Mouse (Mus musculus): Measurements from ENCODE around the gene Tbx5. TPM values are rescaled to one million over a fixed set of nuclear protein-coding genes. Genes with fewer than 3 reads are reported as not detected.
"Not testable (repeated sequence)": the region's sequence is repeated elsewhere in the genome, so short reads cannot be mapped to it uniquely, and the experiment has no call there.

Gene Tbx5
- polyA plus RNA-seq, 1 experiment from 2014 or later, result not detected

- ATAC-seq (no peak), DNase-seq (ENCODE audit: low read depth, low spot score) (no peak)
- POLR2A ChIA-PET, result no interaction called here
- in situ Hi-C loops (cut with MboI; ENCODE audit: low pct_unique_long_range_greater_than_20kb), result no loop called here
- CTCF ChIA-PET, result no interaction called here
- TF ChIP-seq CTCF (IDR thresholded peaks at IDR 0.05), result no peak
- H3K27me3 ChIP-seq, result peaks cover 5% of the 10 kb centered on the region
These were observed 60.6 kb downstream of the Tbx5 start for GRCm38 (mm10) chr5:119893060-119893459.

DNA sequence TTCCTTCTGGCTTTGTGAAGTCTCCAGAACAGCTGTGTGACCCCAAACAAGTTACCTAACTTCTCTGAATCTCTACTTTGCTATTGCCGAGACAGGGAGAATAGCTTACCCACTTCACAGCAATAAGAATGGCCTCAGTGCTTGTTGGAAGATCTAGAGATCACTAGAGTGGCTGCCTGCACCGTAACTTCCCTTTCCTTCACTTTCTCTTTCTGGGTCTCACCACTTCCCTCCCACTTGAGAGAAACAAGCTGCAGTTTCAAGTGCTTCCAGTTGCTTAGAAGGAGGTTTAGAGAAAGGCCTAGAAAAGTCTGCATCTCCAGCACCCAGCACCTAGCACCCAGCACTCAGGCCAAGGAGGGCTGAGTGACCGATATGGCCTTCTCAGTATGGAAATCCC is 64.1 kb downstream of the Tbx5 start:
- no peak for TF ChIP-seq CTCF (IDR thresholded peaks at IDR 0.05)
- CTCF ChIA-PET, result no interaction called here
- POLR2A ChIA-PET, result no interaction called here

GRCm38 (mm10) chr5:119916551-119917171 is 84.2 kb downstream of the Tbx5 start:
- in situ Hi-C loops (cut with MboI; ENCODE audit: low pct_unique_long_range_greater_than_20kb), result no loop called here
- ChIA-PET CTCF (no interaction called here), POLR2A (no interaction called here)
- no peak for TF ChIP-seq CTCF (IDR thresholded peaks at IDR 0.05)
- H3K27me3 ChIP-seq, result no peaks in the 10 kb centered on the region
- ATAC-seq (no peak), DNase-seq (ENCODE audit: low read depth, low spot score) (no peak)

More for the DNA sequence above, 64.1 kb downstream of the Tbx5 start:
- peaks cover 6% of the 10 kb centered on the region for H3K27me3 ChIP-seq
- in situ Hi-C loops (cut with MboI; ENCODE audit: low pct_unique_long_range_greater_than_20kb), result no loop called here
- DNase-seq (ENCODE audit: low read depth, low spot score), result no peak
- ATAC-seq, result no peak

GRCm38 (mm10) chr5:119918381-119918780 is 85.9 kb downstream of the Tbx5 start:
- CTCF ChIA-PET; in situ Hi-C loops (cut with MboI; ENCODE audit: low pct_unique_long_range_greater_than_20kb); POLR2A ChIA-PET; ATAC-seq; DNase-seq (ENCODE audit: low read depth, low spot score): not testable (repeated sequence)
- peaks cover 10% of the 10 kb centered on the region for H3K27me3 ChIP-seq

DNA sequence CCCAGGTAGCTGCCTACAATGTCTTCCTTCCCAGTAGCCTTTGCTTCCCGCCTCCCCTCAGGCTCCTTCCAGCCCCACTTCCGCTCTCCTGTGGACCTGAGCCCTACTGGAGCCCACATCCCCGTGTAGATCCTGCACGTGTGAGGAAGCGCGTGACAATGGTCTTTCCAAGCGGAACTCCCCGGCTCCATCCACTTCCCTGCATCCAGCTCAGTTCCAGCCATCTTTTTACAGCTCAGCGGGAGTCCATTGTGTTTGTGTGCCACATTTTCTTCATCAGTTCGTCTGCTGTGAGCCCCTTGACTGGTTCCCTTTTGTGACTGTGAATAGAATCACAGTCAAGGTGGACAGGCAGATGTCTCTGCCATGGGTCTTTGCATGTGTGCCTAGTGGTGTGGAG is 88.5 kb downstream of the Tbx5 start:
- TF ChIP-seq CTCF (IDR thresholded peaks at IDR 0.05), result no peak
- DNase-seq (ENCODE audit: low read depth, low spot score), result no peak
- peaks cover 16% of the 10 kb centered on the region for H3K27me3 ChIP-seq
- ChIA-PET POLR2A (no interaction called here), CTCF (no interaction called here)
- in situ Hi-C loops (cut with MboI; ENCODE audit: low pct_unique_long_range_greater_than_20kb), result no loop called here
- ATAC-seq, result no peak

GRCm38 (mm10) chr5:119922229-119922628 is 89.8 kb downstream of the Tbx5 start:
- no peak for ATAC-seq
- TF ChIP-seq CTCF (IDR thresholded peaks at IDR 0.05), result no peak
- POLR2A ChIA-PET, result no interaction called here
- no peak for DNase-seq (ENCODE audit: low read depth, low spot score)
- in situ Hi-C loops (cut with MboI; ENCODE audit: low pct_unique_long_range_greater_than_20kb), result no loop called here
- CTCF ChIA-PET, result no interaction called here
- H3K27me3 ChIP-seq, result peaks cover 16% of the 10 kb centered on the region

Other genes with a start within 250 kb of the Tbx5 start
- not detected for gene Tbx3, start 162.0 kb upstream of the Tbx5 start, polyA plus RNA-seq (2021)